Comparison of ENCODE assay signal across 8 mouse cellular contexts in the genomic region with DNA sequence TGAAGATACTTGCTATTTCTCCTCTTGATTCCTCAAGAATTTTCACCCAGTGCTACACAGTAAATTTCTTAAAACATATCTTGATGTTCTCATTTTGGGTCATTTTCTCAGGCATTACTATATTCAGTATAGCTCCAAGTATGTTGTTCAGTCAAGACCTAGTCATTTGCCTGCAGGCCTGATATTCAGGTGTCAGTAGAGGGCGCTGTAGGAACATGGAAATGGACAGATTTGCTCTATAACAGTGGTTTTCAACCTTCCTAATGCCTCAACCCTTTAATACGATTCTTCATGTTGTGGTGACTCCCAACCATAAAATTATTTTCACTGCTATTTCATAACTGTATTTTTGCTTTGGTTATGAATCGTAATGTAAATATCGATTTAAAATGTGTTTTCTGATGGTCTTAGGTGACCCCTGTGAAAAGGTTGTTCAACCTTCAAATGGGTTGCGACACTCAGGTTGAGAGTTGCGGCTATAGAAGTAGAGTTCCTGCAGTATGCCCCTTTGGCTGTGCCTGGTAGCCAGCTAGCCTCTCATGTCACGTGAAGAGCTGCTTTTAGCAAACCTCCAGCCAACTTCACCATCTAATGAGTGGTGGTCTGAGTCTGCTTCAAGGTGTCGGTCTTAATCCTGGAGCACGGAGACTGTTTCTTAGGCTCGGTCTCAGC. TPM values are rescaled to one million over a fixed set of nuclear protein-coding genes. Genes with fewer than 3 reads are reported as not detected.
DNase-seq lines count a peak whose midpoint lies in the region; ATAC-seq and TF ChIP-seq lines count a peak whose summit lies in the region.

No protein-coding gene starts in this region.

- no peaks in the 10 kb centered on the region for H3K4me1 ChIP-seq in midbrain, embryonic 10.5 days
- no peaks in the 10 kb centered on the region for H3K4me1 ChIP-seq in midbrain, embryonic 13.5 days (replicated peaks)
- peaks cover 12% of the 10 kb centered on the region for H3K4me1 ChIP-seq in embryonic fibroblast, embryonic 13.5 days (ENCODE audit: control insufficient read depth, insufficient read depth, low read length)
- H3K4me1 ChIP-seq in intestine, postnatal 0 days (replicated peaks; ENCODE audit: control insufficient read depth, insufficient read depth, low read length), result no peaks in the 10 kb centered on the region
- peaks cover 9% of the 10 kb centered on the region for H3K4me1 ChIP-seq in limb, embryonic 14.5 days (ENCODE audit: control insufficient read depth, insufficient read depth, low read length)

- TF ChIP-seq CTCF in embryonic fibroblast, embryonic 13.5 days (IDR thresholded peaks at IDR 0.05; ENCODE audit: borderline replicate concordance, insufficient read depth, low read length), result peak; percentile 34; the same call in 1 of the 2 replicates
- peak; percentile 92 for TF ChIP-seq CTCF in intestine, postnatal 0 days (IDR thresholded peaks at IDR 0.05; ENCODE audit: low read depth)

- H3K27me3 ChIP-seq in midbrain, embryonic 10.5 days (ENCODE audit: low read depth, poor library complexity, severe bottlenecking), result no peaks in the 10 kb centered on the region
- no peaks in the 10 kb centered on the region for H3K27me3 ChIP-seq in midbrain, embryonic 13.5 days
- no peaks in the 10 kb centered on the region for H3K27me3 ChIP-seq in intestine, postnatal 0 days (replicated peaks; ENCODE audit: control insufficient read depth, insufficient read depth, low read length)
- H3K27me3 ChIP-seq in limb, embryonic 14.5 days (ENCODE audit: control insufficient read depth, insufficient read depth, low read length), result no peaks in the 10 kb centered on the region

- no peak for ATAC-seq in midbrain, embryonic 13.5 days
- ATAC-seq in intestine, postnatal 0 days, result no peak
- peak; percentile 74 for ATAC-seq in limb, embryonic 14.5 days (ENCODE audit: low FRiP score, low read depth)
- ATAC-seq in megakaryocyte, adult 5-6 weeks (ENCODE audit: poor library complexity, severe bottlenecking), result no peak; the same call in 1 of the 2 replicates

- no peak overlapping the region for H3K4me3 ChIP-seq in midbrain, embryonic 10.5 days
- no peak overlapping the region for H3K4me3 ChIP-seq in midbrain, embryonic 13.5 days (replicated peaks)
- no peak overlapping the region for H3K4me3 ChIP-seq in embryonic fibroblast, embryonic 13.5 days (ENCODE audit: insufficient read depth, low read length)
- H3K4me3 ChIP-seq in intestine, postnatal 0 days (ENCODE audit: low read depth, low read length), result no peak overlapping the region
- no peak overlapping the region for H3K4me3 ChIP-seq in limb, embryonic 14.5 days (replicated peaks; ENCODE audit: low read length)

- H3K36me3 ChIP-seq in midbrain, embryonic 10.5 days, result no peaks in the 10 kb centered on the region
- H3K36me3 ChIP-seq in midbrain, embryonic 13.5 days, result no peaks in the 10 kb centered on the region
- H3K36me3 ChIP-seq in intestine, postnatal 0 days (ENCODE audit: control insufficient read depth, insufficient read depth), result no peaks in the 10 kb centered on the region
- no peaks in the 10 kb centered on the region for H3K36me3 ChIP-seq in limb, embryonic 14.5 days (ENCODE audit: control insufficient read depth, insufficient read depth, low read length)

- DNase-seq in midbrain, embryonic 10.5 days (ENCODE audit: low spot score), result peak; percentile 38
- peak; percentile 83 for DNase-seq in adrenal gland, postnatal 14 days
- DNase-seq in limb, embryonic 14.5 days (ENCODE audit: low spot score), result peak; percentile 84
- DNase-seq in retina, adult 2 months (ENCODE audit: low read depth, low spot score), result peak; percentile 22

- no peak overlapping the region for H3K27ac ChIP-seq in midbrain, embryonic 10.5 days (replicated peaks)
- no peak overlapping the region for H3K27ac ChIP-seq in midbrain, embryonic 13.5 days
- no peak overlapping the region for H3K27ac ChIP-seq in embryonic fibroblast, embryonic 13.5 days (ENCODE audit: insufficient read depth, low read length)
- no peak overlapping the region for H3K27ac ChIP-seq in intestine, postnatal 0 days (ENCODE audit: low read depth, low read length)
- no peak overlapping the region for H3K27ac ChIP-seq in limb, embryonic 14.5 days (replicated peaks; ENCODE audit: low read depth, low read length)

- no peak overlapping the region for H3K4me2 ChIP-seq in midbrain, embryonic 13.5 days (replicated peaks)
- H3K4me2 ChIP-seq in intestine, postnatal 0 days (replicated peaks; ENCODE audit: low read depth), result no peak overlapping the region
- H3K4me2 ChIP-seq in limb, embryonic 14.5 days (replicated peaks; ENCODE audit: low read depth, low read length, severe bottlenecking), result no peak overlapping the region

- 57% methylated on average over 10 of the region's 10 CpGs for WGBS in midbrain, embryonic 10.5 days
- 60% methylated on average over 10 of the region's 10 CpGs for WGBS in midbrain, embryonic 13.5 days
- WGBS in intestine, postnatal 0 days, result 55% methylated on average over 10 of the region's 10 CpGs
- WGBS in limb, embryonic 14.5 days, result 63% methylated on average over 10 of the region's 10 CpGs

- no peaks in the 10 kb centered on the region for H3K9me3 ChIP-seq in midbrain, embryonic 10.5 days (replicated peaks)
- H3K9me3 ChIP-seq in midbrain, embryonic 13.5 days, result no peaks in the 10 kb centered on the region
- H3K9me3 ChIP-seq in intestine, postnatal 0 days (ENCODE audit: control insufficient read depth), result no peaks in the 10 kb centered on the region
- H3K9me3 ChIP-seq in limb, embryonic 14.5 days (ENCODE audit: control insufficient read depth, low read length), result no peaks in the 10 kb centered on the region

- no peak overlapping the region for H3K9ac ChIP-seq in midbrain, embryonic 13.5 days (replicated peaks)
- H3K9ac ChIP-seq in intestine, postnatal 0 days (ENCODE audit: low read depth, low read length), result no peak overlapping the region
- no peak overlapping the region for H3K9ac ChIP-seq in limb, embryonic 14.5 days (ENCODE audit: low read depth, low read length, severe bottlenecking)

- TF ChIP-seq POLR2A in embryonic fibroblast, embryonic 13.5 days (IDR thresholded peaks at IDR 0.05; ENCODE audit: low read depth, low read length), result no peak
- TF ChIP-seq POLR2A in limb, embryonic 14.5 days (IDR thresholded peaks at IDR 0.05; ENCODE audit: borderline replicate concordance, extremely low read depth, insufficient read depth, insufficient read length), result no peak

RNA-seq across cellular contexts. Expression of gene Cops7b, which starts 35.9 kb away (rescaled TPM):
- 72.3 and 73.5 TPM in 2 replicates for polyA plus RNA-seq in midbrain, embryonic 10.5 days (2016; fragmentation: Nextera tagmentation; extraction: Ambion mirVana)
- 67.0 and 70.2 TPM in 2 replicates for polyA plus RNA-seq in midbrain, embryonic 13.5 days (2015; fragmentation: Nextera tagmentation; extraction: Ambion mirVana)
- total RNA-seq in adrenal gland, postnatal 14 days (2021), result 13.7 and 13.8 TPM in 2 replicates
- 23.0 and 30.0 TPM in 2 replicates for polyA plus RNA-seq in embryonic fibroblast, embryonic 13.5 days (2011; ENCODE audit: insufficient read length, low read depth, missing spikeins)
- 14.2 and 15.7 TPM in 2 replicates for polyA plus RNA-seq in intestine, postnatal 0 days (2015; fragmentation: Nextera tagmentation; extraction: Ambion mirVana)
- 62.1 and 68.9 TPM in 2 replicates for polyA plus RNA-seq in limb, embryonic 14.5 days (2012; rRNA removed)
- 35.6 and 42.6 TPM in 2 replicates for polyA plus RNA-seq in limb, embryonic 14.5 days (2014; fragmentation: Nextera tagmentation; extraction: Ambion mirVana)
- 5.8 and 6.8 TPM in 2 replicates for total RNA-seq in megakaryocyte, adult 5-6 weeks (2015)
- 11.8 and 30.3 TPM in 2 replicates for total RNA-seq in megakaryocyte, adult 5-6 weeks (2017)

RNA-seq across cellular contexts. Expression of gene Pde6d, which starts 36.2 kb away (rescaled TPM):
- 78.3 and 78.9 TPM in 2 replicates for polyA plus RNA-seq in midbrain, embryonic 10.5 days (2016; fragmentation: Nextera tagmentation; extraction: Ambion mirVana)
- 86.6 and 90.2 TPM in 2 replicates for polyA plus RNA-seq in midbrain, embryonic 13.5 days (2015; fragmentation: Nextera tagmentation; extraction: Ambion mirVana)
- total RNA-seq in adrenal gland, postnatal 14 days (2021), result 28.8 and 30.3 TPM in 2 replicates
- polyA plus RNA-seq in embryonic fibroblast, embryonic 13.5 days (2011; ENCODE audit: insufficient read length, low read depth, missing spikeins), result 37.0 and 39.9 TPM in 2 replicates
- 41.9 and 42.6 TPM in 2 replicates for polyA plus RNA-seq in intestine, postnatal 0 days (2015; fragmentation: Nextera tagmentation; extraction: Ambion mirVana)
- polyA plus RNA-seq in limb, embryonic 14.5 days (2012; rRNA removed), result 61.1 and 63.2 TPM in 2 replicates
- 63.0 and 69.7 TPM in 2 replicates for polyA plus RNA-seq in limb, embryonic 14.5 days (2014; fragmentation: Nextera tagmentation; extraction: Ambion mirVana)
- 33.6 and 38.8 TPM in 2 replicates for total RNA-seq in megakaryocyte, adult 5-6 weeks (2015)
- 14.3 and 17.2 TPM in 2 replicates for total RNA-seq in megakaryocyte, adult 5-6 weeks (2017)

RNA-seq across cellular contexts. Expression of gene Nppc, which starts 51.8 kb away (rescaled TPM):
- polyA plus RNA-seq in midbrain, embryonic 10.5 days (2016; fragmentation: Nextera tagmentation; extraction: Ambion mirVana), result 0.94 and 1.9 TPM in 2 replicates
- 1.8 and 2.3 TPM in 2 replicates for polyA plus RNA-seq in midbrain, embryonic 13.5 days (2015; fragmentation: Nextera tagmentation; extraction: Ambion mirVana)
- 0.56 TPM in 1 of 2 replicates, not detected in the other for total RNA-seq in adrenal gland, postnatal 14 days (2021)
- polyA plus RNA-seq in embryonic fibroblast, embryonic 13.5 days (2011; ENCODE audit: insufficient read length, low read depth, missing spikeins), result 0.51 TPM in 1 of 2 replicates, not detected in the other
- 0.30 and 0.38 TPM in 2 replicates for polyA plus RNA-seq in intestine, postnatal 0 days (2015; fragmentation: Nextera tagmentation; extraction: Ambion mirVana)
- polyA plus RNA-seq in limb, embryonic 14.5 days (2012; rRNA removed), result 5.6 and 6.4 TPM in 2 replicates
- polyA plus RNA-seq in limb, embryonic 14.5 days (2014; fragmentation: Nextera tagmentation; extraction: Ambion mirVana), result 4.7 and 6.1 TPM in 2 replicates
- total RNA-seq in megakaryocyte, adult 5-6 weeks (2015), result not detected in 2 replicates
- not detected in 2 replicates for total RNA-seq in megakaryocyte, adult 5-6 weeks (2017)

Comparison
In these comparisons a context has a peak if more than half of its experiments do, and no peak if none do; other contexts are left out.
1. DNase-seq: peak in every context shown above with its lines; median percentile 84 in limb, embryonic 14.5 days; 83 in adrenal gland, postnatal 14 days; 38 in midbrain, embryonic 10.5 days; 22 in retina, adult 2 months.